Mouse (Mus musculus): ENCODE data around the gene Slc25a44.
"Not testable (repeated sequence)": the region's sequence is repeated elsewhere in the genome, so short reads cannot be mapped to it uniquely, and the experiment has no call there.

Slc25a44 gene

GRCm38 (mm10) chr3:88367517-88367916, 57.4 kb downstream of the Slc25a44 start:
- DNase-seq (ENCODE audit: low spot score): not testable (repeated sequence)

- not testable (repeated sequence) for DNase-seq (ENCODE audit: low spot score)
These were observed 58.0 kb downstream of the Slc25a44 start for GRCm38 (mm10) chr3:88366830-88367428.

GRCm38 (mm10) chr3:88365705-88366361, 59.1 kb downstream of the Slc25a44 start:
- no peak for DNase-seq (ENCODE audit: low spot score)

- DNase-seq (ENCODE audit: low spot score): no peak
These were observed 60.6 kb downstream of the Slc25a44 start, which contains the start of gene Paqr6 for GRCm38 (mm10) chr3:88364337-88364736. Gene Paqr6, plus strand, starts transcription at chr3:88364584.

GRCm38 (mm10) chr3:88363700-88364099, 61.2 kb downstream of the Slc25a44 start:
- DNase-seq (ENCODE audit: low spot score): no peak

GRCm38 (mm10) chr3:88361612-88362313, 63.2 kb downstream of the Slc25a44 start:
- no peak for DNase-seq (ENCODE audit: low spot score)

GRCm38 (mm10) chr3:88361096-88361495, 63.8 kb downstream of the Slc25a44 start:
- DNase-seq (ENCODE audit: low spot score): no peak

All from left cerebral cortex, adult 11 months (tissue).